Mouse (Mus musculus) kidney, postnatal 4 days (tissue): ENCODE measurements around the gene Snx29.

Experiments used
- DNase-seq, 2 experiments: peaks; one replicate each; pipeline ENCODE4 v3.0.0; 2021; ENCODE audit warnings: mixed read lengths in 2 of 2

The Snx29 gene

GRCm38 (mm10) chr16:11801960-11802539, 479.3 kb downstream of the Snx29 start:
- no peak for DNase-seq
